Mouse (Mus musculus) ES-E14 (cell line): ENCODE results near the gene Hcn4. TPM values are rescaled to one million over a fixed set of nuclear protein-coding genes. Genes with fewer than 3 reads are reported as not detected.

Source experiments
- DNase-seq: peaks from one replicate; pipeline ENCODE4 v3.0.0-alpha.2; 2013; ENCODE audit warnings: low read depth, low spot score
- H3K27ac ChIP-seq: 2 replicates; pipeline ENCODE4 v1.5.1; 2012; ENCODE audit warnings: low read depth, mild to moderate bottlenecking, low read length, moderate library complexity, mixed read lengths; ENCODE audit not compliant: poor library complexity, insufficient read depth, severe bottlenecking
- H3K36me3 ChIP-seq: 2 replicates; pipeline ENCODE4 v1.6.1; 2012; ENCODE audit warnings: mild to moderate bottlenecking, low read length, moderate library complexity, mixed read lengths; ENCODE audit not compliant: control insufficient read depth, poor library complexity, insufficient read depth, severe bottlenecking
- H3K4me1 ChIP-seq, 2 experiments: fragments of 150-350 bp in 1 of 2; sonication (generic) in 1 of 2; 2 replicates each; pipeline ENCODE4 v1.6.1; 2012; ENCODE audit warnings: low read length in 2 of 2, mild to moderate bottlenecking in 1 of 2, mixed read lengths in 1 of 2; ENCODE audit not compliant: control insufficient read depth in 2 of 2, insufficient read depth in 2 of 2, poor library complexity in 1 of 2
- H3K4me3 ChIP-seq, 2 experiments: fragments of 150-350 bp in 1 of 2; sonication (generic) in 1 of 2; 2 replicates each; pipeline ENCODE4 v1.5.1; 2012; ENCODE audit warnings: low read length in 2 of 2, low read depth in 1 of 2, mild to moderate bottlenecking in 1 of 2, mixed read lengths in 1 of 2; ENCODE audit not compliant: insufficient read depth in 1 of 2, poor library complexity in 1 of 2, severe bottlenecking in 1 of 2
- H3K9ac ChIP-seq: 2 replicates; pipeline ENCODE4 v1.6.1; 2012; ENCODE audit warnings: low read depth, mild to moderate bottlenecking, low read length, mixed read lengths; ENCODE audit not compliant: poor library complexity, insufficient read depth, severe bottlenecking
- H3K9me3 ChIP-seq: fragments of 150-350 bp; sonication (generic); 2 replicates; pipeline ENCODE4 v1.6.1; 2012; ENCODE audit warnings: low read depth, mild to moderate bottlenecking, low read length; ENCODE audit not compliant: control insufficient read depth, insufficient read depth
- CHD2 ChIP-seq: IDR thresholded peaks from 2 replicates; pipeline ENCODE4 v1.6.1; 2014; ENCODE audit warnings: mild to moderate bottlenecking, low read depth, low read length, inconsistent platforms
- HCFC1 ChIP-seq: IDR thresholded peaks from 2 replicates; pipeline ENCODE4 v1.6.1; 2012; ENCODE audit warnings: low read length, inconsistent platforms, borderline replicate concordance; ENCODE audit not compliant: insufficient read depth
- MAFK ChIP-seq: IDR thresholded peaks from 2 replicates; pipeline ENCODE4 v1.6.1; 2014; ENCODE audit warnings: mild to moderate bottlenecking, low read depth, low read length, inconsistent platforms; ENCODE audit not compliant: insufficient read depth
- ZC3H11A ChIP-seq: IDR thresholded peaks from 2 replicates; pipeline ENCODE4 v1.6.1; 2012; ENCODE audit warnings: low read depth, mild to moderate bottlenecking, inconsistent platforms, low read length, borderline replicate concordance
- ZNF384 ChIP-seq: IDR thresholded peaks from 2 replicates; pipeline ENCODE4 v1.6.1; 2012; ENCODE audit warnings: low read depth, low read length, inconsistent platforms
- in situ Hi-C, 2 experiments: fragments of 600-800 bp; cut with MboI; formaldehyde crosslinking; loops; one replicate each; pipeline ENCODE4 v1.15.1; 2025; ENCODE audit warnings: low sequenced_read_pairs in 2 of 2, inconsistent platforms in 1 of 2; ENCODE audit not compliant: unreplicated experiment in 2 of 2
- total RNA-seq: library from RNA; depleted of rRNA; stranded (reverse); fragments of 300-350 nt; gene quantifications from 2 replicates; pipeline ENCODE4 v1.2.3, GENCODE M21; 2012

Gene Hcn4
- total RNA-seq, 1 experiment, result 0.22 TPM

DNA sequence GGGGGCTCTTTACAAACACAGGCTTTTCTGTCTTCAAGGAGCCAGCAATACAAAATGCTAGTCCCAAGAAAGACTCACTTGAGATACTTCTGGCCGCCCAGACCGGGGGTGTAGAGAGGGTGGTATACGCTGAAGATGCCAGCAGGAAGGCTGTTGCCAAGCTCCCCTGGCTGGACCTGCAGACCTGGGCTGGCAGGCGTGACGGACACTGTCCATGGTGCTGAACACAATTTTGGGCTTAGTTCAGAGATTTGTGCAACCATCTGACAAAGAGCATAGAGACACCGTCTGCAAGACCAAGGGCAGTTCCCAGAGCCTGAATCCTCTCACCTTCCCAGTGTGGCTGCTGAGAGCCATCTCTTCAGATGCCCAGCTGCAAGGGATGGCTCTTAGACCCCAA is 18.4 kb downstream of the Hcn4 start:
- in situ Hi-C loops, result no loop called here
- Histone ChIP-seq H3K4me3 (no peak overlapping the region), H3K4me1 (peaks cover 0 to 2% of the 10 kb centered on the region in 2 experiments; a peak in 1 of 4 replicates)

GRCm38 (mm10) chr9:58844597-58844996 is 21.4 kb downstream of the Hcn4 start:
- no peak for TF ChIP-seq ZC3H11A
- no peak for TF ChIP-seq CHD2
- TF ChIP-seq ZNF384, result no peak
- TF ChIP-seq HCFC1, result no peak
- no peak for TF ChIP-seq MAFK
- H3K9me3 ChIP-seq, result no peaks in the 10 kb centered on the region
- H3K27ac ChIP-seq, result no peak overlapping the region
- H3K4me1 ChIP-seq, result no peaks in the 10 kb centered on the region
- no peak overlapping the region for H3K9ac ChIP-seq
- H3K4me3 ChIP-seq, result no peak overlapping the region
- in situ Hi-C loops, result no loop called here
- no peaks in the 10 kb centered on the region for H3K36me3 ChIP-seq
- no peak for DNase-seq

More for the DNA sequence above, 18.4 kb downstream of the Hcn4 start:
- no peak overlapping the region for H3K27ac ChIP-seq
- H3K9me3 ChIP-seq, result no peaks in the 10 kb centered on the region
- H3K9ac ChIP-seq, result no peak overlapping the region
- peak; percentile 59 for DNase-seq
- no peaks in the 10 kb centered on the region for H3K36me3 ChIP-seq
- TF ChIP-seq ZC3H11A, result no peak
- no peak for TF ChIP-seq HCFC1
- no peak for TF ChIP-seq MAFK
- no peak for TF ChIP-seq CHD2
- TF ChIP-seq ZNF384, result no peak

DNA sequence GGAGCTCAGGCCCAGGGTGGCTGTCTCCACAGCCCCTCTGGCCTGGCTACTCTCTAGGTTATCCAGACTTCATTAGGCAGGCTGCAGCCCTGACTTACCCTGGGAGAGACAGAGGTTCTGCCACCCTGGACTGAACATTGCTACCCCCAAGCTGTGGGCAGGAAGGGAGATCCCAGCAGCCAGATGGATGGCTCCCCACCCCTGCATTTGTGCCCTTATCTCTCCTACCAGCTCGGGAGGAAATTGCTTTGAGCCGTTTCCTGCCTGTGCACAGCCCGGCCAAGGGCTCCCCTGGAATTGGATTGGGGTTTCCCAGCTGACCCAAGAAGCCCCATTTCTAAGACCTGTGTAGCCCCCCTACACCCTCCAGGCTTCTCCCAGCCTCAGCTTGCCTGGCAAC is 23.8 kb downstream of the Hcn4 start:
- in situ Hi-C loops, result no loop called here
- DNase-seq, result no peak

GRCm38 (mm10) chr9:58847676-58848075 is 24.5 kb downstream of the Hcn4 start:
- Histone ChIP-seq H3K4me1 (no peaks in the 10 kb centered on the region), H3K9ac (no peak overlapping the region), H3K36me3 (no peaks in the 10 kb centered on the region), H3K27ac (no peak overlapping the region), H3K4me3 (no peak overlapping the region), H3K9me3 (no peaks in the 10 kb centered on the region)
- DNase-seq, result no peak
- in situ Hi-C loops, result no loop called here
- no peak for TF ChIP-seq ZC3H11A
- no peak for TF ChIP-seq ZNF384
- no peak for TF ChIP-seq HCFC1
- no peak for TF ChIP-seq CHD2
- TF ChIP-seq MAFK, result no peak

More for the DNA sequence above, 23.8 kb downstream of the Hcn4 start:
- H3K9ac ChIP-seq, result no peak overlapping the region
- H3K4me3 ChIP-seq, result no peak overlapping the region
- no peaks in the 10 kb centered on the region for H3K4me1 ChIP-seq
- no peaks in the 10 kb centered on the region for H3K36me3 ChIP-seq
- no peaks in the 10 kb centered on the region for H3K9me3 ChIP-seq
- TF ChIP-seq CHD2 (no peak), ZC3H11A (no peak), HCFC1 (no peak), MAFK (no peak), ZNF384 (no peak)
- no peak overlapping the region for H3K27ac ChIP-seq
